Mouse (Mus musculus) naive thymus-derived CD4-positive, alpha-beta T cell, adult 2 months (primary cell): ENCODE measurements at regions not wholly inside any gene's neighbourhood (a gene's known extent, or its start where the extent isn't known, plus 50 kb on each side); places are given as distances from the start of the nearest gene placed in this dataset.
A peak's percentile ranks its signal among the peaks of the same experiment; 100 is the strongest.

Experiments used
- DNase-seq: peaks from one replicate; pipeline ENCODE4 v3.0.0-alpha.2; 2011; ENCODE audit warnings: low read depth

GRCm38 (mm10) chr16:53480664-53481063, 1026.8 kb upstream of the Alcam start:
- DNase-seq, result no peak

GRCm38 (mm10) chr16:53439511-53439910, 985.6 kb upstream of the Alcam start:
- no peak for DNase-seq

- no peak for DNase-seq
Observed at GRCm38 (mm10) chr16:53418416-53418815, 964.5 kb upstream of the Alcam start.

- no peak for DNase-seq
Observed at GRCm38 (mm10) chr16:53385176-53385575, 931.3 kb upstream of the Alcam start.

- DNase-seq, result no peak
Observed at GRCm38 (mm10) chr16:53342153-53342552, 888.3 kb upstream of the Alcam start.

- DNase-seq, result no peak
Observed at GRCm38 (mm10) chr16:53326353-53326752, 872.5 kb upstream of the Alcam start.

GRCm38 (mm10) chr16:53292081-53292480, 838.2 kb upstream of the Alcam start:
- no peak for DNase-seq

- no peak for DNase-seq
Observed at GRCm38 (mm10) chr16:53282014-53282413, 828.1 kb upstream of the Alcam start.

- DNase-seq, result peak; percentile 44
Observed at GRCm38 (mm10) chr16:53266116-53266515, 812.2 kb upstream of the Alcam start.

- no peak for DNase-seq
Observed at GRCm38 (mm10) chr16:53245365-53245764, 791.5 kb upstream of the Alcam start.

- DNase-seq, result no peak
Observed at GRCm38 (mm10) chr16:53242126-53242537, 788.3 kb upstream of the Alcam start.

GRCm38 (mm10) chr16:53218886-53219285, 765.0 kb upstream of the Alcam start:
- no peak for DNase-seq

- no peak for DNase-seq
Observed at GRCm38 (mm10) chr16:53201449-53201848, 747.6 kb upstream of the Alcam start.

GRCm38 (mm10) chr16:53186444-53186843, 732.6 kb upstream of the Alcam start:
- no peak for DNase-seq

- DNase-seq, result no peak
Observed at GRCm38 (mm10) chr16:53156352-53156751, 702.5 kb upstream of the Alcam start.

- no peak for DNase-seq
Observed at GRCm38 (mm10) chr16:53130677-53131076, 676.8 kb upstream of the Alcam start.

- no peak for DNase-seq
Observed at GRCm38 (mm10) chr16:53108726-53109125, 654.9 kb upstream of the Alcam start.

GRCm38 (mm10) chr16:53095396-53095929, 641.6 kb upstream of the Alcam start:
- no peak for DNase-seq

- DNase-seq, result no peak
Observed at GRCm38 (mm10) chr16:53073856-53074568, 620.1 kb upstream of the Alcam start.

GRCm38 (mm10) chr16:53071887-53072682, 618.2 kb upstream of the Alcam start:
- no peak for DNase-seq

GRCm38 (mm10) chr16:53064151-53064550, 610.3 kb upstream of the Alcam start:
- DNase-seq, result no peak

GRCm38 (mm10) chr16:53063061-53063460, 609.2 kb upstream of the Alcam start:
- DNase-seq, result no peak

GRCm38 (mm10) chr16:53026056-53026455, 572.2 kb upstream of the Alcam start:
- DNase-seq, result no peak
